Mouse (Mus musculus) left cerebral cortex, adult 18-20 months (tissue): ENCODE measurements around the gene Cldn1. TPM values are rescaled to one million over a fixed set of nuclear protein-coding genes. Genes with fewer than 3 reads are reported as not detected.

ENCODE experiments used
- DNase-seq, 2 experiments: peaks; one replicate each; pipeline ENCODE4 v3.0.0; 2021 to 2022; ENCODE audit warnings: low spot score in 2 of 2, mixed read lengths in 1 of 2
- total RNA-seq, 2 experiments: library from RNA; stranded (reverse); gene quantifications; 2 replicates each; pipeline ENCODE4 v1.2.3; 2021

The Cldn1 gene
- total RNA-seq, 2 experiments from 2014 or later, result 1.3 to 2.0 TPM

DNA sequence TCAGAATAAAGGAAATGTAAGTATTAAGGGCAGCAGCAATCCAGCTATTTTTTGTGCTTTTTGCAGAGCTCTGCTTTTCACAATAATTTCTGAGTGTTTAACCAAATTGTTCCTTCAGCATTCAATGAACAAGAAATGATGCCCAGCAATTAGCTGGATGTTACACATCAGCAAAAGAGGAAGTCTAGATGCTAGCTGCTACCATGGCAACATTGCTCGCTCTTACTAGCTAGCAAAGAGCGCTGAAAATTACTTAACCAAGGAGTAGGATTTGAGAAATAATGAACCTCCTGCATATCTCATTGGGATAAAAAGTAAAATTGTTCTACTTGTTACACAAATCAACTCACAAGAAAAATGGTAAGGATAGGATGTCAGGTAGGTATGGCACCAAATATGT lies 62.2 kb downstream of the Cldn1 start:
- DNase-seq, result no peak

Other genes starting within 250 kb of the Cldn1 start
- not detected for gene Cldn16, start 91.3 kb upstream of the Cldn1 start, total RNA-seq
- gene Tmem207, start 154.9 kb upstream of the Cldn1 start, total RNA-seq, result not detected
- 10 to 100 TPM; 30.5 to 30.9 TPM for gene Il1rap, start 209.9 kb upstream of the Cldn1 start, total RNA-seq